Mouse (Mus musculus): ENCODE results near the gene Olfr125.

Olfr125 gene

DNA sequence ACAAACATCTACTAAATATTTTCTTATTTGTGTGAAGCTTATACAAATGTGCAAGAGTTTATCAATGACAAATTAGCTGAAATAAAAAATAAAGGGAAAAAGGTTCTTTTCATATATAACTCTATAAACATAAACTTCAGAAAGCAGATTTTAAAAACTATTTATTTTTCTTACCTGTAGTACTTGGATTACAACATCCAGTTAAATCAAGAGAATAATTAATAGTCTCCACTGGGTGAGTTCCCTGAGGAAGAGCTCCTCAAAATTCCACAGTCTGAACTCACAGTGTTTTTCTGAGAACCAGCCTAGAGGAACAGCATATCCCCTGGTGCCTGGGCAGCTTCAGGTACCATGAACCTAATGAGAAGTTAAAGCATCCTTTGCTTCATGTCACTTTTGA, at the start of gene Olfr125:
TSS of gene Olfr125 (plus strand) at position 301 of the 400 bp plus-strand sequence.
- DNase-seq (ENCODE audit: low spot score), result no peak

DNA sequence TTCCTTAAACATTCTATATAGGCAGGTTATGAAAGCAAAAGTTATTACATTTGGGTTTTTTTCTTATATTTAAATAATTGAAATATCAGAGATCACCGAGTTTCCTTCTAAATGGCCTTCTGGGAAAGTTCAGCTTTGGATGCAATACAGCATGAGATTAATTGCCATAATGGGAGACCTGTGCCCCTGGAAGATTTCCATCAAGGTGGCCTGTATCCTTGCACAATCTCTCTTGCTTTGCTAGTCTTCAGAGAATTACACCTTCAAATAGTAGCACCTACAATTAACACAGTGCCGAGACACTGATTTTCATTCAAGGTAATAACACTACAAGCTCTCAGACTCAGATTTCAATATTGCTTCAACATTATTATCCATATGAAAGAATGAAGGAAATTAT, 39.5 kb upstream of the Olfr125 start, which contains the start of gene Olfr123:
TSS of gene Olfr123 (plus strand) at position 301 of the 400 bp plus-strand sequence.
- DNase-seq (ENCODE audit: low spot score), result no peak

DNA sequence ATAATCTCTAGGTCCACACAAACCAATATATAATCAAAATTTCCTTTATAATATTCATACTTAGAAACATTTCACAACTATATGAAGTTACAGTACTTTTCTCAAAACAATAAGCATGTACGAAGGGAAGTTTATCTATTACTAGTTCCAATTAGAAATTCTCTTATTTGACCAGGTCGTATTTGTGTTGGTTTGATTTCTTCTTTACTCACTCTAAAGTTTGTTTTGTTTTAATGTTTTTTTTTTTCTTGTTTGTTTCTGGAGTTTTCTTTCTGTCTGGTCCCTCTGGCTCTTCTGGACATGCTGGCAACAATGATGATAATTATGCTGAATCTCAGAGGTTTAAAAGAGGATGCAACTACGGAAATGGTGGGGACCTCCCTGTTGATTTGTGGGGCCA, 33.2 kb upstream of the Olfr125 start, which contains the start of gene Olfr124:
TSS of gene Olfr124 (plus strand) at position 301 of the 400 bp plus-strand sequence.
- DNase-seq (ENCODE audit: low spot score), result no peak

DNA sequence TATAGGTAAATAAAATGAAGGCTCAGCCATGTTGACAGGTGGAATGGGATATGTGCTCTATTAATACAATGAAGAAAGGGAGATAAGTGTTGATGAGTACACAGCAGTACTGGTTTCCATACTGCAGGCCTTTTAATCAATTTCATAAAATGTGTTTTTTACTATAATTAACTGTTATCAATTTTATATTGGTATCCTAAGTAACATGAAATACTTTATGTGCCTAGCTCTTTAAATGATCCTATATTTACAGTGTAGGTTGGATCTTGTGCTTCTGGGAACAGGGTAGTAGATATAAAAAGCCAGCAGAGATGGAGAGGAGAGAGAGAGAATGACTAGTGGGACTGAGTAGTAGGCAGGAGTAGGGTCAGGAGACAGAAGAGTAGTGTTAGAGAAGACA, 14.4 kb downstream of the Olfr125 start, which contains the start of gene Olfr126:
TSS of gene Olfr126 (plus strand) at position 301 of the 400 bp plus-strand sequence.
- no peak for DNase-seq (ENCODE audit: low spot score)

DNA sequence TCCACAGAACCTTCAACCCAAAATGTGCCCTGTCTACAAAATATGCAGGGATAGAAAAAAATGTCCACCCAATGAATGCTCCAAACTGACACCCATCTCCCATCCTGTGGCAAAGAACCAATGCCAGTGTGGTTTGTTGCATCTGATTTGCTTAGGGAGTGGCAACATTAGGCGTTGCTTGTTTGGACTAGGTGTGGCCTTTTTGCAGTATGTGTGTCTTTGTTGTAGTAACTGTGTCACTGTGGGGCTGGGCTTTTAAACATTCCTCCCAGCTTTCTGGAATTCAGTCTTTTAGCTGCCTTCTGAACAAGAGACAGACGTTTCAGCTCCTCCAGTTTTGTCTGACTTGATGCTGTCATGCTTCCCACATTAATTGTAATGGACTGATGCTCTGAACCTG, 31.2 kb downstream of the Olfr125 start:
- no peak for DNase-seq (ENCODE audit: low spot score)

DNA sequence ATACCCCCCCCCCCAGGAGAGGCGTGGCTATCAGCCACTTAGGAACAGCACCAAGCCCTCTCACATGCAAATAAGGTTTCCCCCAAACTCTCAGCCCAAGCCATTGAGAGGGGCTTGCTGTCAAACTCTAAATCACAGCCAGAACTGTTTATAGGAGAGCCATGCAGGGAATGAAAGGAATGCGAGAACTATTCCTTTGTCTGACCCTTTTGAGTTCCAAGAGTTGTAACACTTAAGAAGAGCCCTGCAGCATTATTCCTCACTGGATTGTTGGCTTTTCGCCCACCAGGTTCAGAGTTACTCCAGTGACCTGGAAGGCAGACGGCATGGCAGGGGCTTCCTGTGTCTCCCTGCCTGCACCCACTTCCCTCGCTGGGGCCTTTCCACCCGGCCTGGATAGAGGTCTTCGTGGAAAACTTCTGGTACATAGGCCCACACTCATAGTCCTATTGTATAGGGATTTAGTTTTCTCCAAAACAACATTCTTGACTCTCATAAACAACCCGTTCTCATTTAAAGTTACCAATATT, 37.0 kb downstream of the Olfr125 start:
- no peak for DNase-seq (ENCODE audit: low spot score)

DNA sequence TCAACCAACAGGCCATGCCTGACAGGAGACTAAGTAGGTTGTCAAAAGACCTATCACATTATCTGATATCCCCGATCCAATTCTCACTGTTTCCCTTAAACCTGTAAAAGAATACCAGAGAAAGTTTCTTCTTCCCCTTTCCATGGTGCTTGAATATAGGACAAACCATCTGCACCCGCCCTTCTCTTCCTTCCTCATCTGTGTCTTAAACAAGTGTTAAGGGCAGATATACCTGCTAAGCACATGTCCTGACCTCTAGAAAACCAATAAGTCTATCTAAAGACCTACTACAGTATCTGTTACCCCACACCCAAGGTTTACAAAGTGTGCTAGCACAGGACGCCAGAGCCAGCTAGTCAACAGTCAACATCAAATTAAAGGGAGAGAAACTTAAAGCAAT, 41.1 kb downstream of the Olfr125 start:
- no peak for DNase-seq (ENCODE audit: low spot score)

Data from c-Kit-positive CD71-positive TER-119-positive erythroid progenitor cells, embryonic 14.5 days (primary cell).